Mouse (Mus musculus): Measurements from ENCODE around the gene Btbd35f12. TPM values are rescaled to one million over a fixed set of nuclear protein-coding genes. Genes with fewer than 3 reads are reported as not detected.

Btbd35f12 gene
- not detected for total RNA-seq (2023)

DNA sequence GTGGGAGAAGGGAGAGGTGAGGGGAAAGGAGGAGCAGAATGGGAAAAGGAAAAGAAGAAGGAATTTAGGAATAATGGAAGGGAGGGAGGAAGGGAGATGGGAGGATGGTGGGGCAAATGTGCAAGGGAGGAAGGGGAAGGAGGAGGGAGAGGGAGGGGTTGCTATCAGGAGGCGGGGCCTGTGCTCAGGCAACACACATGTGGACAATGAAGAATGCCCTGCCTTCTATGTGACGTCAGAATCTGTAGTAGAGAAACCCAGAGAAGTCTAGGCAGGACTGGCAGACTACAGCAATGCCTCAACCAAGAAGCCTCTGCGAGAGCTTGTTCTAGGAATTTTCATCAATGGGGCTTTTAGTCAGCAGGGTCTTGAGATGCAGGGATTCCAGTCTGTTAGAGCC is at the start of gene Btbd35f12:
Gene Btbd35f12, plus strand, starts transcription at position 301 of the 400 bp plus-strand sequence.

Other genes with a start within 250 kb of the Btbd35f12 start
- gene Spin2-ps6, start 78.5 kb upstream of the Btbd35f12 start, total RNA-seq (2023), result not detected

Data from neutrophil, adult 59 days (primary cell).